Comparison of ENCODE assay signal across 10 mouse cellular contexts in genomic region chr5:96803091-96803490, GRCm38 (mm10). TPM values are rescaled to one million over a fixed set of nuclear protein-coding genes. Genes with fewer than 3 reads are reported as not detected.
DNase-seq lines count a peak whose midpoint lies in the region; ATAC-seq lines count a peak whose summit lies in the region.
"Had no signal": no experiment of that assay in that cellular context is flagged by ENCODE, and none has a peak within 500 bp of the region (broad histone marks: within the 10 kb centered on the region; RNA-seq: fewer than 3 reads in every experiment).

No protein-coding gene starts in this region.

- DNase-seq in adrenal gland, postnatal 10 days: peak; percentile 30
- no peak for DNase-seq in adrenal gland, postnatal 14 days
- DNase-seq in ZHBTc4 (ENCODE audit: low read depth, low spot score): peak; percentile 33
- peak; percentile 34 to 56 for DNase-seq in kidney, postnatal 4 days
- no peak for DNase-seq in yolk sac, embryonic 10.5 days (ENCODE audit: low spot score)
- no peak for DNase-seq in hindbrain, embryonic 11.5 days (ENCODE audit: low spot score)
- DNase-seq: B cell, adult 2 months had no signal

- H3K9me3 ChIP-seq in heart, embryonic 12.5 days (replicated peaks): no peaks in the 10 kb centered on the region
- no peaks in the 10 kb centered on the region for H3K9me3 ChIP-seq in hindbrain, embryonic 11.5 days (ENCODE audit: control insufficient read depth, low read length)
- H3K9me3 ChIP-seq: stomach, embryonic 15.5 days had no signal

- H3K4me2 ChIP-seq in heart, embryonic 12.5 days: no peak overlapping the region
- H3K4me2 ChIP-seq in hindbrain, embryonic 11.5 days (replicated peaks; ENCODE audit: low read depth, low read length): no peak overlapping the region
- H3K4me2 ChIP-seq: stomach, embryonic 15.5 days had no signal

- WGBS in heart, embryonic 12.5 days: 37% methylated on average over 3 of the region's 3 CpGs
- WGBS in hindbrain, embryonic 11.5 days: 59% methylated on average over 3 of the region's 3 CpGs

- H3K36me3 ChIP-seq in heart, embryonic 12.5 days: peaks cover 8% of the 10 kb centered on the region; the same call in 1 of the 2 replicates
- H3K36me3 ChIP-seq in hindbrain, embryonic 11.5 days (ENCODE audit: control insufficient read depth, insufficient read depth, low read length): no peaks in the 10 kb centered on the region
- H3K36me3 ChIP-seq: stomach, embryonic 15.5 days had no signal

- no peak overlapping the region for H3K4me3 ChIP-seq in heart, embryonic 12.5 days
- H3K4me3 ChIP-seq in hindbrain, embryonic 11.5 days (ENCODE audit: low read depth, low read length): no peak overlapping the region
- H3K4me3 ChIP-seq: stomach, embryonic 15.5 days had no signal

- no peaks in the 10 kb centered on the region for H3K27me3 ChIP-seq in heart, embryonic 12.5 days (replicated peaks)
- no peaks in the 10 kb centered on the region for H3K27me3 ChIP-seq in hindbrain, embryonic 11.5 days (ENCODE audit: control insufficient read depth, insufficient read depth, low read length)
- H3K27me3 ChIP-seq: stomach, embryonic 15.5 days had no signal

- peaks cover 44% of the 10 kb centered on the region for H3K4me1 ChIP-seq in heart, embryonic 12.5 days (replicated peaks)
- H3K4me1 ChIP-seq in hindbrain, embryonic 11.5 days (replicated peaks; ENCODE audit: control insufficient read depth, insufficient read depth, low read length): no peaks in the 10 kb centered on the region

- H3K27ac ChIP-seq in heart, embryonic 12.5 days (ENCODE audit: poor library complexity, severe bottlenecking): peak overlapping the region; percentile 26; the same call in 1 of the 2 replicates
- H3K27ac ChIP-seq in hindbrain, embryonic 11.5 days (ENCODE audit: low read depth, low read length): no peak overlapping the region

- no peak for ATAC-seq in heart, embryonic 12.5 days (ENCODE audit: insufficient number of reproducible peaks, low FRiP score)
- no peak for ATAC-seq in hindbrain, embryonic 11.5 days (ENCODE audit: low FRiP score)
- no peak for ATAC-seq in cerebellum, adult (ENCODE audit: insufficient number of reproducible peaks, low FRiP score, low TSS enrichment)

- no peak overlapping the region for H3K9ac ChIP-seq in heart, embryonic 12.5 days
- no peak overlapping the region for H3K9ac ChIP-seq in hindbrain, embryonic 11.5 days (ENCODE audit: low read depth, low read length)
- H3K9ac ChIP-seq: stomach, embryonic 15.5 days had no signal

RNA-seq across cellular contexts. Expression of gene Anxa3, which starts 10.0 kb away (rescaled TPM):
- total RNA-seq in adrenal gland, postnatal 10 days (2021): 10 to 100 TPM; 24.4 to 27.7 TPM
- total RNA-seq in adrenal gland, postnatal 14 days (2021): 25.7 and 30.0 TPM in 2 replicates
- polyA plus RNA-seq in heart, embryonic 12.5 days (2016; fragmentation: Nextera tagmentation; extraction: Ambion mirVana): 49.3 and 56.3 TPM in 2 replicates
- 46.3 and 60.0 TPM in 2 replicates for polyA plus RNA-seq in hindbrain, embryonic 11.5 days (2014; fragmentation: Nextera tagmentation; extraction: Ambion mirVana)

Comparison
In these comparisons a context has a peak if more than half of its experiments do, and no peak if none do; other contexts are left out.
1. DNase-seq: peak in adrenal gland, postnatal 10 days (single experiment), ZHBTc4 (single experiment) and kidney, postnatal 4 days (2 of 2); none in adrenal gland, postnatal 14 days (single experiment), yolk sac, embryonic 10.5 days (single experiment) and hindbrain, embryonic 11.5 days (single experiment).